Mouse (Mus musculus): Measurements from ENCODE around the gene Tmem108. TPM values are rescaled to one million over a fixed set of nuclear protein-coding genes. Genes with fewer than 3 reads are reported as not detected.

Gene Tmem108
- total and polyA plus RNA-seq, 3 experiments, result 4.6 to 9.1 (median 4.7) TPM

GRCm38 (mm10) chr9:103597861-103598260 is 163.8 kb downstream of the Tmem108 start:
- no peaks in the 10 kb centered on the region; the same call in 1 of the 2 replicates for H3K4me1 ChIP-seq (ENCODE audit: control insufficient read depth, insufficient read depth, low read length)
- H3K27ac ChIP-seq, result no peak overlapping the region
- TF ChIP-seq EP300 (IDR thresholded peaks at IDR 0.05; ENCODE audit: insufficient read depth, low read depth, low read length), result no peak
- no peak for TF ChIP-seq POLR2A (IDR thresholded peaks at IDR 0.05; ENCODE audit: insufficient read depth, low read depth, low read length)
- no peak for TF ChIP-seq CTCF (IDR thresholded peaks at IDR 0.05)
- H3K79me2 ChIP-seq (replicated peaks; ENCODE audit: control insufficient read depth, insufficient read depth, low read length), result no peaks in the 10 kb centered on the region
- peaks cover 3% of the 10 kb centered on the region; the same call in 1 of the 2 replicates for H3K36me3 ChIP-seq (ENCODE audit: control insufficient read depth, insufficient read depth, low read length)
- no peak overlapping the region for H3K9ac ChIP-seq (ENCODE audit: low read depth, low read length)
- no peak overlapping the region for H3K4me3 ChIP-seq
- 86% methylated on average over 2 of the region's 2 CpGs for WGBS
- no peaks in the 10 kb centered on the region for H3K27me3 ChIP-seq (ENCODE audit: control insufficient read depth, insufficient read depth, low read length)
- DNase-seq, result no peak
- intact Hi-C loops (cut with DNase I), result no loop called here

GRCm38 (mm10) chr9:103595190-103595837 is 166.3 kb downstream of the Tmem108 start:
- H3K79me2 ChIP-seq (replicated peaks; ENCODE audit: control insufficient read depth, insufficient read depth, low read length), result no peaks in the 10 kb centered on the region
- no peak for DNase-seq
- intact Hi-C loops (cut with DNase I), result no loop called here
- no peak overlapping the region for H3K27ac ChIP-seq
- no peak overlapping the region for H3K9ac ChIP-seq (ENCODE audit: low read depth, low read length)
- TF ChIP-seq CTCF (IDR thresholded peaks at IDR 0.05), result no peak
- 58% methylated on average over 6 of the region's 6 CpGs for WGBS
- no peaks in the 10 kb centered on the region for H3K36me3 ChIP-seq (ENCODE audit: control insufficient read depth, insufficient read depth, low read length)
- no peaks in the 10 kb centered on the region for H3K27me3 ChIP-seq (ENCODE audit: control insufficient read depth, insufficient read depth, low read length)
- H3K4me1 ChIP-seq (ENCODE audit: control insufficient read depth, insufficient read depth, low read length), result no peaks in the 10 kb centered on the region
- H3K4me3 ChIP-seq, result no peak overlapping the region

- H3K27ac ChIP-seq, result no peak overlapping the region
- no peaks in the 10 kb centered on the region for H3K36me3 ChIP-seq (ENCODE audit: control insufficient read depth, insufficient read depth, low read length)
- DNase-seq, result no peak
- 75% methylated on average over 7 of the region's 7 CpGs for WGBS
- intact Hi-C loops (cut with DNase I), result no loop called here
- no peaks in the 10 kb centered on the region for H3K4me1 ChIP-seq (ENCODE audit: control insufficient read depth, insufficient read depth, low read length)
- no peaks in the 10 kb centered on the region for H3K27me3 ChIP-seq (ENCODE audit: control insufficient read depth, insufficient read depth, low read length)
- no peak overlapping the region for H3K9ac ChIP-seq (ENCODE audit: low read depth, low read length)
- no peaks in the 10 kb centered on the region for H3K79me2 ChIP-seq (replicated peaks; ENCODE audit: control insufficient read depth, insufficient read depth, low read length)
- H3K4me3 ChIP-seq, result no peak overlapping the region
- TF ChIP-seq CTCF (IDR thresholded peaks at IDR 0.05), result no peak
- TF ChIP-seq POLR2A (IDR thresholded peaks at IDR 0.05; ENCODE audit: insufficient read depth, low read depth, low read length), result no peak
- no peak for TF ChIP-seq EP300 (IDR thresholded peaks at IDR 0.05; ENCODE audit: insufficient read depth, low read depth, low read length)
Measured at GRCm38 (mm10) chr9:103594423-103595189, 167.0 kb downstream of the Tmem108 start.

- no peak overlapping the region for H3K4me3 ChIP-seq
- no peaks in the 10 kb centered on the region for H3K4me1 ChIP-seq (ENCODE audit: control insufficient read depth, insufficient read depth, low read length)
- H3K27ac ChIP-seq, result no peak overlapping the region
- TF ChIP-seq POLR2A (IDR thresholded peaks at IDR 0.05; ENCODE audit: insufficient read depth, low read depth, low read length), result no peak
- no peak for TF ChIP-seq EP300 (IDR thresholded peaks at IDR 0.05; ENCODE audit: insufficient read depth, low read depth, low read length)
- TF ChIP-seq CTCF (IDR thresholded peaks at IDR 0.05), result no peak
- no peaks in the 10 kb centered on the region for H3K36me3 ChIP-seq (ENCODE audit: control insufficient read depth, insufficient read depth, low read length)
- no peak for DNase-seq
- H3K9ac ChIP-seq (ENCODE audit: low read depth, low read length), result no peak overlapping the region
- H3K27me3 ChIP-seq (ENCODE audit: control insufficient read depth, insufficient read depth, low read length), result no peaks in the 10 kb centered on the region
- intact Hi-C loops (cut with DNase I), result no loop called here
- H3K79me2 ChIP-seq (replicated peaks; ENCODE audit: control insufficient read depth, insufficient read depth, low read length), result no peaks in the 10 kb centered on the region
- WGBS, result 64% methylated on average over 4 of the region's 4 CpGs
Measured at GRCm38 (mm10) chr9:103593079-103593478, 168.6 kb downstream of the Tmem108 start.

- intact Hi-C loops (cut with DNase I), result no loop called here
- H3K27me3 ChIP-seq (ENCODE audit: control insufficient read depth, insufficient read depth, low read length), result no peaks in the 10 kb centered on the region
- no peaks in the 10 kb centered on the region for H3K4me1 ChIP-seq (ENCODE audit: control insufficient read depth, insufficient read depth, low read length)
- H3K9ac ChIP-seq (ENCODE audit: low read depth, low read length), result no peak overlapping the region
- H3K4me3 ChIP-seq, result no peak overlapping the region
- no peaks in the 10 kb centered on the region for H3K36me3 ChIP-seq (ENCODE audit: control insufficient read depth, insufficient read depth, low read length)
- H3K27ac ChIP-seq, result no peak overlapping the region
- TF ChIP-seq EP300 (IDR thresholded peaks at IDR 0.05; ENCODE audit: insufficient read depth, low read depth, low read length), result no peak
- no peak for TF ChIP-seq CTCF (IDR thresholded peaks at IDR 0.05)
- TF ChIP-seq POLR2A (IDR thresholded peaks at IDR 0.05; ENCODE audit: insufficient read depth, low read depth, low read length), result no peak
- H3K79me2 ChIP-seq (replicated peaks; ENCODE audit: control insufficient read depth, insufficient read depth, low read length), result no peaks in the 10 kb centered on the region
- WGBS, result 80% methylated on average over 4 of the region's 4 CpGs
- no peak for DNase-seq
Measured at GRCm38 (mm10) chr9:103591962-103592361, 169.7 kb downstream of the Tmem108 start.

- DNase-seq, result no peak
- no peak overlapping the region for H3K4me3 ChIP-seq
- no peaks in the 10 kb centered on the region for H3K4me1 ChIP-seq (ENCODE audit: control insufficient read depth, insufficient read depth, low read length)
- WGBS, result 83% methylated on average over 5 of the region's 5 CpGs
- no peaks in the 10 kb centered on the region for H3K27me3 ChIP-seq (ENCODE audit: control insufficient read depth, insufficient read depth, low read length)
- TF ChIP-seq CTCF (IDR thresholded peaks at IDR 0.05), result no peak
- no peak for TF ChIP-seq EP300 (IDR thresholded peaks at IDR 0.05; ENCODE audit: insufficient read depth, low read depth, low read length)
- no peak for TF ChIP-seq POLR2A (IDR thresholded peaks at IDR 0.05; ENCODE audit: insufficient read depth, low read depth, low read length)
- intact Hi-C loops (cut with DNase I), result no loop called here
- no peaks in the 10 kb centered on the region for H3K36me3 ChIP-seq (ENCODE audit: control insufficient read depth, insufficient read depth, low read length)
- H3K9ac ChIP-seq (ENCODE audit: low read depth, low read length), result no peak overlapping the region
- no peak overlapping the region for H3K27ac ChIP-seq
- H3K79me2 ChIP-seq (replicated peaks; ENCODE audit: control insufficient read depth, insufficient read depth, low read length), result no peaks in the 10 kb centered on the region
Measured at GRCm38 (mm10) chr9:103590801-103591200, 170.8 kb downstream of the Tmem108 start.
